ENCODE assay signal across 11 mouse cellular contexts in the genomic region with DNA sequence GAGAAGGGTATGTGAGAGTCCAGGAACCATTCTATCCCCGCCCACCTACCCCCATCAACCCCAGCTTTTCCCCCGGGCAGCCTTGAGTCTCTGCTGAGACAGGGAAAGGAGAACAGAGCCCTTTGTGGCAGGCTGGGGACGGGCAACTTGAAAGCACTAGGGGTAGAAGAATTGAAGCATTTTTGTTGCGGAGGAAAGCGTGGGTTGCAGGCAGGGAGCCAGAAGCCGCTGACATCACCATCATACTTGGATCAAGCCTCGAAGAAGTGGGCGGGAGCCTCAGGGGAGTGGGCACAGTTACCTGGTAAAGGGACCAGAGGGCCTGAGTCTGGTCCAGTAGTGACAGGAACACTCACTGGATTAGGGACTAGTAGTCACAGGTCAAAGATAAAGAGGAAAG. TPM values are rescaled to one million over a fixed set of nuclear protein-coding genes. Genes with fewer than 3 reads are reported as not detected.
A peak's percentile ranks its signal among the peaks of the same experiment; 100 is the strongest.
DNase-seq lines count a peak whose midpoint lies in the region.
"Had no signal": no experiment of that assay in that cellular context is flagged by ENCODE, and none has a peak within 500 bp of the region (broad histone marks: within the 10 kb centered on the region; RNA-seq: fewer than 3 reads in every experiment).

No protein-coding gene starts in this region.

- peak; percentile 15 to 26 for DNase-seq in heart, postnatal 10 days
- DNase-seq in heart, adult 8-10 months (ENCODE audit: low spot score), result no peak
- peak; percentile 44 for DNase-seq in CD4-positive, CD25-positive, alpha-beta regulatory T cell, adult 2 months (ENCODE audit: low read depth, low spot score)
- peak; percentile 17 to 34 for DNase-seq in frontal cortex, postnatal 25 days (ENCODE audit: low spot score in 2 of 2)
- DNase-seq in left cerebral cortex, postnatal 4 days, result peak; percentile 4
- DNase-seq in neural tube, embryonic 10.5 days (ENCODE audit: extremely low spot score, low spot score), result no peak
- no peak for DNase-seq in ovary, postnatal 36 days (ENCODE audit: low spot score)
- DNase-seq: adrenal gland, postnatal 10 days; cerebellum, adult 18-20 months; gastrocnemius, postnatal 36 days; kidney, postnatal 14 days had no signal

- intact Hi-C loops in heart, postnatal 10 days (cut with DNase I), result no loop called here
- intact Hi-C loops in left cerebral cortex, postnatal 4 days (cut with DNase I), result no loop called here

RNA-seq across cellular contexts. Expression of gene Egr2, which starts 23.1 kb away (rescaled TPM):
- under 1 TPM; 0.60 to 0.99 TPM for total RNA-seq in heart, postnatal 10 days (2021)
- under 1 TPM; 0.19 to 0.98 (median 0.59) TPM for total RNA-seq in heart, adult 8-10 months (2022)
- total RNA-seq in left cerebral cortex, postnatal 4 days (2021), result 1 to 10 TPM; 2.4 to 4.1 TPM

RNA-seq across cellular contexts. Expression of gene Ado, which starts 36.5 kb away (rescaled TPM):
- 10 to 100 TPM; 20.9 to 22.7 TPM for total RNA-seq in heart, postnatal 10 days (2021)
- 10 to 100 TPM; 15.7 to 18.4 (median 17.0) TPM for total RNA-seq in heart, adult 8-10 months (2022)
- 10 to 100 TPM; 44.5 to 48.3 TPM for total RNA-seq in left cerebral cortex, postnatal 4 days (2021)

Comparison
In these comparisons a context has a peak if more than half of its experiments do, and no peak if none do; other contexts are left out.
1. DNase-seq: peak in heart, postnatal 10 days (2 of 2), CD4-positive, CD25-positive, alpha-beta regulatory T cell, adult 2 months (single experiment), frontal cortex, postnatal 25 days (2 of 2) and left cerebral cortex, postnatal 4 days (single experiment); none in heart, adult 8-10 months (single experiment), neural tube, embryonic 10.5 days (single experiment) and ovary, postnatal 36 days (single experiment).